ENCODE assay signal across 8 mouse cellular contexts in the genomic region with DNA sequence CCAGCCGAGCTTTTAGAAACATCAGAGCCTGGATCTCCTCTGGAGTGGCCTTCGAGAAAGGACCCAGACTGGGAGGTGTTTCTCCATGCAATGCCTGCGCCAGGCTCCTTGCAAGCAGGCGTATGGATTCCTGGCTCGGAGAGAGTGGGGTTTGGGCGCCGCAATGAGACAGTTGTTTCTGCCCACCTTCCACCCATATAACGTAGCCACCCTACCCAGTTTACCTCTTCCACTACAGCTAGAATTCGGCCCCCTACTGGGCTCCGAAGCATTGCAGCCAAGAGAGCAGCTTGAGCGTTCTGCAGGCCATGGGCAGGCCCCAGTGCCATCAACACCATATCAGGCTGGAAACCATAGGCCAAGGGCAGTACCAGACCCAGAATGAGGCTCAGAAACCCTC. TPM values are rescaled to one million over a fixed set of nuclear protein-coding genes. Genes with fewer than 3 reads are reported as not detected.
DNase-seq lines count a peak whose midpoint lies in the region; ATAC-seq lines count a peak whose summit lies in the region.

No protein-coding gene starts in this region.

- H3K27ac ChIP-seq in heart, embryonic 13.5 days (replicated peaks) = peak overlapping the region; percentile 71
- H3K27ac ChIP-seq in hindbrain, embryonic 15.5 days (replicated peaks) = peak overlapping the region; percentile 92
- no peak overlapping the region for H3K27ac ChIP-seq in macrophage
- peak overlapping the region; percentile 49 for H3K27ac ChIP-seq in stomach, embryonic 15.5 days

- H3K79me2 ChIP-seq in macrophage (ENCODE audit: inconsistent target) = peaks cover 36% of the 10 kb centered on the region

- peaks cover 50% of the 10 kb centered on the region for H3K4me1 ChIP-seq in heart, embryonic 13.5 days
- peaks cover 54% of the 10 kb centered on the region for H3K4me1 ChIP-seq in hindbrain, embryonic 15.5 days (replicated peaks)
- H3K4me1 ChIP-seq in stomach, embryonic 15.5 days = peaks cover 33% of the 10 kb centered on the region

- intact Hi-C loops in heart, postnatal 10 days (cut with DNase I) = loop anchor here (1.0 to 5.0 kb wide), 2 partner anchors 74 to 87 kb away; a partner anchor contains a TSS

- ATAC-seq in heart, embryonic 13.5 days (ENCODE audit: extremely low read depth, insufficient number of reproducible peaks, low FRiP score, low TSS enrichment) = no peak
- ATAC-seq in hindbrain, embryonic 15.5 days (ENCODE audit: low FRiP score, low read depth) = peak; percentile 4; the same call in 1 of the 2 replicates
- ATAC-seq in stomach, embryonic 15.5 days (ENCODE audit: insufficient read depth, low FRiP score, low read depth) = no peak
- no peak for ATAC-seq in monocyte, adult 5-6 weeks (replicated peaks; ENCODE audit: insufficient number of reproducible peaks, low FRiP score, low TSS enrichment, poor library complexity, severe bottlenecking)

- WGBS in heart, embryonic 13.5 days = 32% methylated on average over 11 of the region's 11 CpGs
- 35% methylated on average over 11 of the region's 11 CpGs for WGBS in hindbrain, embryonic 15.5 days
- WGBS in macrophage (ENCODE audit: missing documents) = 88% methylated on average over 11 of the region's 11 CpGs
- WGBS in stomach, embryonic 15.5 days = 27% methylated on average over 11 of the region's 11 CpGs

- H3K9ac ChIP-seq in heart, embryonic 13.5 days = peak overlapping the region; percentile 89
- peak overlapping the region; percentile 74 for H3K9ac ChIP-seq in hindbrain, embryonic 15.5 days
- peak overlapping the region; percentile 86; the same call in 1 of the 2 replicates for H3K9ac ChIP-seq in stomach, embryonic 15.5 days

- peak overlapping the region; percentile 95 for H3K4me2 ChIP-seq in heart, embryonic 13.5 days
- peak overlapping the region; percentile 93 for H3K4me2 ChIP-seq in hindbrain, embryonic 15.5 days
- H3K4me2 ChIP-seq in stomach, embryonic 15.5 days = peak overlapping the region; percentile 93

- peaks cover 36% of the 10 kb centered on the region for H3K36me3 ChIP-seq in heart, embryonic 13.5 days
- 0 out of 2 replicates have a peak, but pooled peaks cover 3% of the 10 kb centered on the region for H3K36me3 ChIP-seq in hindbrain, embryonic 15.5 days
- H3K36me3 ChIP-seq in macrophage (ENCODE audit: inconsistent target) = 0 out of 2 replicates have a peak, but pooled peaks cover 3% of the 10 kb centered on the region
- H3K36me3 ChIP-seq in stomach, embryonic 15.5 days = peaks cover 4% of the 10 kb centered on the region; the same call in 1 of the 2 replicates

- H3K9me3 ChIP-seq in heart, embryonic 13.5 days = no peaks in the 10 kb centered on the region
- H3K9me3 ChIP-seq in hindbrain, embryonic 15.5 days = no peaks in the 10 kb centered on the region
- no peaks in the 10 kb centered on the region for H3K9me3 ChIP-seq in stomach, embryonic 15.5 days

- H3K27me3 ChIP-seq in heart, embryonic 13.5 days (replicated peaks) = no peaks in the 10 kb centered on the region
- H3K27me3 ChIP-seq in hindbrain, embryonic 15.5 days = no peaks in the 10 kb centered on the region
- H3K27me3 ChIP-seq in stomach, embryonic 15.5 days (replicated peaks) = no peaks in the 10 kb centered on the region

- peak overlapping the region; percentile 84 for H3K4me3 ChIP-seq in heart, embryonic 13.5 days
- H3K4me3 ChIP-seq in hindbrain, embryonic 15.5 days = peak overlapping the region; percentile 91
- peak overlapping the region; percentile 89; the same call in 1 of the 2 replicates for H3K4me3 ChIP-seq in macrophage (ENCODE audit: inconsistent target)
- peak overlapping the region; percentile 96 for H3K4me3 ChIP-seq in stomach, embryonic 15.5 days (replicated peaks)

- no peak for DNase-seq in heart, postnatal 10 days
- DNase-seq in ES-CJ7 (ENCODE audit: low read depth, low spot score) = peak; percentile 64
- peak; percentile 66 for DNase-seq in embryo, embryonic 11 days

RNA-seq across cellular contexts. Expression of a gene that starts 0.7 kb away (rescaled TPM):
- polyA plus RNA-seq in heart, embryonic 13.5 days (2015; fragmentation: Nextera tagmentation; extraction: Ambion mirVana) = 8.9 and 10.7 TPM in 2 replicates
- 10 to 100 TPM; 13.7 to 13.9 TPM for total RNA-seq in heart, postnatal 10 days (2021)
- polyA plus RNA-seq in hindbrain, embryonic 15.5 days (2015; fragmentation: Nextera tagmentation; extraction: Ambion mirVana) = 16.6 and 16.9 TPM in 2 replicates
- 10 to 100 TPM in 25 of 26 experiments, 1 to 10 TPM in 1; 8.1 to 64.4 (median 35.2) TPM for total RNA-seq in macrophage (2018; cell fraction: chromatin; rRNA removed)
- total RNA-seq in macrophage (2018; cell fraction: cytosol; rRNA removed) = 10 to 100 TPM in 1 of 26 experiments, 1 to 10 TPM in 25; 3.5 to 10.9 (median 6.4) TPM
- 10 to 100 TPM in 21 of 26 experiments, 1 to 10 TPM in 5; 6.0 to 46.5 (median 19.0) TPM for total RNA-seq in macrophage (2018; cell fraction: nucleus; rRNA removed)
- 4.1 to 8.3 TPM (median 6.3 TPM) in 3 replicates for polyA plus RNA-seq in macrophage (2018)
- 12.0 and 12.9 TPM in 2 replicates for polyA plus RNA-seq in stomach, embryonic 15.5 days (2015; fragmentation: Nextera tagmentation; extraction: Ambion mirVana)
- total RNA-seq in monocyte, adult 5-6 weeks (2017) = 11.0 to 27.3 TPM (median 26.4 TPM) in 3 replicates

RNA-seq across cellular contexts. Expression of a gene that starts 4.9 kb away (rescaled TPM):
- polyA plus RNA-seq in heart, embryonic 13.5 days (2015; fragmentation: Nextera tagmentation; extraction: Ambion mirVana) = 14.0 and 15.0 TPM in 2 replicates
- total RNA-seq in heart, postnatal 10 days (2021) = 1 to 10 TPM; 8.3 to 9.1 TPM
- polyA plus RNA-seq in hindbrain, embryonic 15.5 days (2015; fragmentation: Nextera tagmentation; extraction: Ambion mirVana) = 25.3 and 27.6 TPM in 2 replicates
- total RNA-seq in macrophage (2018; cell fraction: chromatin; rRNA removed) = 10 to 100 TPM in 24 of 26 experiments, 1 to 10 TPM in 2; 7.6 to 59.0 (median 28.6) TPM
- 1 to 10 TPM; 3.4 to 6.7 (median 4.6) TPM for total RNA-seq in macrophage (2018; cell fraction: cytosol; rRNA removed)
- 10 to 100 TPM in 18 of 26 experiments, 1 to 10 TPM in 8; 3.6 to 35.8 (median 16.6) TPM for total RNA-seq in macrophage (2018; cell fraction: nucleus; rRNA removed)
- 3.9 to 7.2 TPM (median 5.5 TPM) in 3 replicates for polyA plus RNA-seq in macrophage (2018)
- polyA plus RNA-seq in stomach, embryonic 15.5 days (2015; fragmentation: Nextera tagmentation; extraction: Ambion mirVana) = 20.9 and 23.3 TPM in 2 replicates
- total RNA-seq in monocyte, adult 5-6 weeks (2017) = 19.4 to 24.3 TPM (median 20.6 TPM) in 3 replicates

RNA-seq across cellular contexts. Expression of a gene that starts 16.9 kb away (rescaled TPM):
- 19.0 and 20.4 TPM in 2 replicates for polyA plus RNA-seq in heart, embryonic 13.5 days (2015; fragmentation: Nextera tagmentation; extraction: Ambion mirVana)
- 10 to 100 TPM; 23.8 to 24.8 TPM for total RNA-seq in heart, postnatal 10 days (2021)
- polyA plus RNA-seq in hindbrain, embryonic 15.5 days (2015; fragmentation: Nextera tagmentation; extraction: Ambion mirVana) = 4.2 and 4.6 TPM in 2 replicates
- total RNA-seq in macrophage (2018; cell fraction: chromatin; rRNA removed) = 1 to 10 TPM in 1 of 26 experiments, under 1 TPM in 9, not detected in 16; 0.42 to 1.8 (median 0.62) TPM
- total RNA-seq in macrophage (2018; cell fraction: cytosol; rRNA removed) = under 1 TPM in 8 of 26 experiments, not detected in 18; 0.09 to 0.26 (median 0.14) TPM
- total RNA-seq in macrophage (2018; cell fraction: nucleus; rRNA removed) = under 1 TPM in 3 of 26 experiments, not detected in 23; 0.35 to 0.99 (median 0.47) TPM
- 0.09 TPM in 1 of 3 replicates, not detected in the others for polyA plus RNA-seq in macrophage (2018)
- 3.8 and 4.7 TPM in 2 replicates for polyA plus RNA-seq in stomach, embryonic 15.5 days (2015; fragmentation: Nextera tagmentation; extraction: Ambion mirVana)
- 0.39 to 5.8 TPM (median 3.7 TPM) in 3 replicates for total RNA-seq in monocyte, adult 5-6 weeks (2017)

RNA-seq across cellular contexts. Expression of a gene that starts 25.8 kb away (rescaled TPM):
- polyA plus RNA-seq in heart, embryonic 13.5 days (2015; fragmentation: Nextera tagmentation; extraction: Ambion mirVana) = 3.8 and 4.0 TPM in 2 replicates
- total RNA-seq in heart, postnatal 10 days (2021) = 1 to 10 TPM; 4.1 to 4.8 TPM
- polyA plus RNA-seq in hindbrain, embryonic 15.5 days (2015; fragmentation: Nextera tagmentation; extraction: Ambion mirVana) = 27.3 and 28.3 TPM in 2 replicates
- total RNA-seq in macrophage (2018; cell fraction: chromatin; rRNA removed) = 10 to 100 TPM in 5 of 26 experiments, 1 to 10 TPM in 21; 2.3 to 40.1 (median 4.9) TPM
- 1 to 10 TPM in 19 of 26 experiments, under 1 TPM in 7; 0.62 to 1.9 (median 1.3) TPM for total RNA-seq in macrophage (2018; cell fraction: cytosol; rRNA removed)
- total RNA-seq in macrophage (2018; cell fraction: nucleus; rRNA removed) = 10 to 100 TPM in 2 of 26 experiments, 1 to 10 TPM in 24; 1.5 to 17.6 (median 2.8) TPM
- polyA plus RNA-seq in macrophage (2018) = 0.79 to 2.1 TPM (median 1.5 TPM) in 3 replicates
- 5.9 and 6.4 TPM in 2 replicates for polyA plus RNA-seq in stomach, embryonic 15.5 days (2015; fragmentation: Nextera tagmentation; extraction: Ambion mirVana)
- 4.5 to 6.6 TPM (median 4.6 TPM) in 3 replicates for total RNA-seq in monocyte, adult 5-6 weeks (2017)

RNA-seq across cellular contexts. Expression of a gene that starts 34.7 kb away (rescaled TPM):
- polyA plus RNA-seq in heart, embryonic 13.5 days (2015; fragmentation: Nextera tagmentation; extraction: Ambion mirVana) = 10.8 and 11.6 TPM in 2 replicates
- 10 to 100 TPM; 10.5 to 13.0 TPM for total RNA-seq in heart, postnatal 10 days (2021)
- 20.1 and 21.3 TPM in 2 replicates for polyA plus RNA-seq in hindbrain, embryonic 15.5 days (2015; fragmentation: Nextera tagmentation; extraction: Ambion mirVana)
- 10 to 100 TPM; 10.2 to 48.0 (median 30.9) TPM for total RNA-seq in macrophage (2018; cell fraction: chromatin; rRNA removed)
- total RNA-seq in macrophage (2018; cell fraction: cytosol; rRNA removed) = 10 to 100 TPM in 18 of 26 experiments, 1 to 10 TPM in 8; 8.5 to 17.2 (median 11.3) TPM
- 10 to 100 TPM; 10.3 to 39.8 (median 24.3) TPM for total RNA-seq in macrophage (2018; cell fraction: nucleus; rRNA removed)
- 8.4 to 19.1 TPM (median 10.8 TPM) in 3 replicates for polyA plus RNA-seq in macrophage (2018)
- polyA plus RNA-seq in stomach, embryonic 15.5 days (2015; fragmentation: Nextera tagmentation; extraction: Ambion mirVana) = 17.9 and 19.7 TPM in 2 replicates
- total RNA-seq in monocyte, adult 5-6 weeks (2017) = 13.1 to 23.8 TPM (median 16.3 TPM) in 3 replicates

Comparison
In these comparisons a context has a peak if more than half of its experiments do, and no peak if none do; other contexts are left out.
1. DNase-seq: peak in ES-CJ7 (single experiment) and embryo, embryonic 11 days (single experiment); none in heart, postnatal 10 days (0 of 2).
2. Peak in every context shown above with its lines, with median percentiles within 50 percentile points of each other: H3K4me2 ChIP-seq, H3K4me3 ChIP-seq and H3K9ac ChIP-seq.